Mouse (Mus musculus) macrophage (primary cell): ENCODE measurements around the gene Tmem170b. TPM values are rescaled to one million over a fixed set of nuclear protein-coding genes. Genes with fewer than 3 reads are reported as not detected.

Source experiments
- H3K27ac ChIP-seq: fragments of 350-480 bp; formaldehyde crosslinking; 2 replicates; pipeline ENCODE4 v1.9.0; 2021
- H3K36me3 ChIP-seq: fragments of 350-480 bp; formaldehyde crosslinking; 2 replicates; pipeline ENCODE4 v1.9.0; 2021; ENCODE audit errors: inconsistent target
- H3K4me3 ChIP-seq: fragments of 350-480 bp; formaldehyde crosslinking; 2 replicates; pipeline ENCODE4 v1.9.0; 2021; ENCODE audit errors: inconsistent target
- H3K79me2 ChIP-seq: fragments of 350-480 bp; formaldehyde crosslinking; 2 replicates; pipeline ENCODE4 v1.9.0; 2021; ENCODE audit errors: inconsistent target
- WGBS: methylation state at CpG from one replicate; pipeline ENCODE4 v1.1.7; 2026; ENCODE audit warnings: inconsistent platforms; ENCODE audit not compliant: missing documents; 5-methylcytosine and 5-hydroxymethylcytosine counted together
- polyA plus RNA-seq: library from polyadenylated mRNA; stranded (reverse); fragments of 250-400 nt; gene quantifications from 3 replicates; pipeline ENCODE4 v1.2.4, GENCODE M21; 2018; ENCODE audit warnings: inconsistent platforms

Tmem170b gene
- polyA plus RNA-seq, 1 experiment from 2014 or later = 13.8 TPM

- WGBS = 85% methylated on average over 5 of the region's 5 CpGs
- Histone ChIP-seq H3K4me3 (no peak overlapping the region), H3K36me3 (no peaks in the 10 kb centered on the region), H3K27ac (no peak overlapping the region), H3K79me2 (no peaks in the 10 kb centered on the region)
Measured at GRCm38 (mm10) chr13:41689598-41690045, 83.9 kb downstream of the Tmem170b start.

Other genes starting within 250 kb of the Tmem170b start
- 2.3 to 4.0 TPM (median 2.7 TPM) in 3 replicates for gene Nedd9, start 118.5 kb upstream of the Tmem170b start, polyA plus RNA-seq
- 0.57 TPM in 1 of 3 replicates, not detected in the others for gene Adtrp, start 241.8 kb downstream of the Tmem170b start, polyA plus RNA-seq